Mouse (Mus musculus) ES-E14 (cell line): ENCODE measurements at regions not wholly inside any gene's neighbourhood (a gene's known extent, or its start where the extent isn't known, plus 50 kb on each side); places are given as distances from the start of the nearest gene placed in this dataset.

Experiments used
- DNase-seq: peaks from one replicate; pipeline ENCODE4 v3.0.0-alpha.2; 2013; ENCODE audit warnings: low read depth, low spot score
- H3K27ac ChIP-seq: 2 replicates; pipeline ENCODE4 v1.5.1; 2012; ENCODE audit warnings: low read depth, mild to moderate bottlenecking, low read length, moderate library complexity, mixed read lengths; ENCODE audit not compliant: poor library complexity, insufficient read depth, severe bottlenecking
- H3K36me3 ChIP-seq: 2 replicates; pipeline ENCODE4 v1.6.1; 2012; ENCODE audit warnings: mild to moderate bottlenecking, low read length, moderate library complexity, mixed read lengths; ENCODE audit not compliant: control insufficient read depth, poor library complexity, insufficient read depth, severe bottlenecking
- H3K4me1 ChIP-seq, 2 experiments: fragments of 150-350 bp in 1 of 2; sonication (generic) in 1 of 2; 2 replicates each; pipeline ENCODE4 v1.6.1; 2012; ENCODE audit warnings: low read length in 2 of 2, mild to moderate bottlenecking in 1 of 2, mixed read lengths in 1 of 2; ENCODE audit not compliant: control insufficient read depth in 2 of 2, insufficient read depth in 2 of 2, poor library complexity in 1 of 2
- H3K4me3 ChIP-seq, 2 experiments: fragments of 150-350 bp in 1 of 2; sonication (generic) in 1 of 2; 2 replicates each; pipeline ENCODE4 v1.5.1; 2012; ENCODE audit warnings: low read length in 2 of 2, low read depth in 1 of 2, mild to moderate bottlenecking in 1 of 2, mixed read lengths in 1 of 2; ENCODE audit not compliant: insufficient read depth in 1 of 2, poor library complexity in 1 of 2, severe bottlenecking in 1 of 2
- H3K9ac ChIP-seq: 2 replicates; pipeline ENCODE4 v1.6.1; 2012; ENCODE audit warnings: low read depth, mild to moderate bottlenecking, low read length, mixed read lengths; ENCODE audit not compliant: poor library complexity, insufficient read depth, severe bottlenecking
- H3K9me3 ChIP-seq: fragments of 150-350 bp; sonication (generic); 2 replicates; pipeline ENCODE4 v1.6.1; 2012; ENCODE audit warnings: low read depth, mild to moderate bottlenecking, low read length; ENCODE audit not compliant: control insufficient read depth, insufficient read depth
- CHD2 ChIP-seq: IDR thresholded peaks from 2 replicates; pipeline ENCODE4 v1.6.1; 2014; ENCODE audit warnings: mild to moderate bottlenecking, low read depth, low read length, inconsistent platforms
- HCFC1 ChIP-seq: IDR thresholded peaks from 2 replicates; pipeline ENCODE4 v1.6.1; 2012; ENCODE audit warnings: low read length, inconsistent platforms, borderline replicate concordance; ENCODE audit not compliant: insufficient read depth
- MAFK ChIP-seq: IDR thresholded peaks from 2 replicates; pipeline ENCODE4 v1.6.1; 2014; ENCODE audit warnings: mild to moderate bottlenecking, low read depth, low read length, inconsistent platforms; ENCODE audit not compliant: insufficient read depth
- ZC3H11A ChIP-seq: IDR thresholded peaks from 2 replicates; pipeline ENCODE4 v1.6.1; 2012; ENCODE audit warnings: low read depth, mild to moderate bottlenecking, inconsistent platforms, low read length, borderline replicate concordance
- ZNF384 ChIP-seq: IDR thresholded peaks from 2 replicates; pipeline ENCODE4 v1.6.1; 2012; ENCODE audit warnings: low read depth, low read length, inconsistent platforms
- in situ Hi-C, 2 experiments: fragments of 600-800 bp; cut with MboI; formaldehyde crosslinking; loops; one replicate each; pipeline ENCODE4 v1.15.1; 2025; ENCODE audit warnings: low sequenced_read_pairs in 2 of 2, inconsistent platforms in 1 of 2; ENCODE audit not compliant: unreplicated experiment in 2 of 2

DNA sequence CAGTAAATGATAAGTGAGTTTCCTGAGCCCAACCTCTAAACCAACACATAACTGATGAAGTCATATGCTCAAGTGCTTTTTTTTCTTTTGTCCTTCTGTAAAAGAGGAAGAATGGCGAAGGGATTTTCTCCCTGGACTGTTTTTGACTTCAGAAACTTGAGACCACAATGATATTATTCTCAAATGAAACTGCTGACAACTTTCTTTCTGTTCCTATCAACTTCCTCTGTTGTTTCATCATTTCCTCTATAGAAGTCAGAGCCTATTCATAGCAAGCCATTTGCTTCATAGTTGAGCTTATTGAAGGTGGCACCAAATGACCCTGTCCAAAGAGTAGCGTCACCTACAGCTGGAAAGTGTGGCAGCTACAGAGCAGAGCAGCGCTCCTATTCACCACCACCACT lies 140.2 kb downstream of the Nfkbiz start:
- no peak for DNase-seq
- in situ Hi-C loops: no loop called here
- H3K27ac ChIP-seq: no peak overlapping the region
- H3K36me3 ChIP-seq: no peaks in the 10 kb centered on the region
- H3K9ac ChIP-seq: no peak overlapping the region
- H3K4me1 ChIP-seq: no peaks in the 10 kb centered on the region
- no peak overlapping the region for H3K4me3 ChIP-seq
- H3K9me3 ChIP-seq: no peaks in the 10 kb centered on the region
- TF ChIP-seq ZNF384 (no peak), CHD2 (no peak), MAFK (no peak), ZC3H11A (no peak), HCFC1 (no peak)

GRCm38 (mm10) chr16:55691069-55691468 lies 147.6 kb downstream of the Nfkbiz start:
- no peak overlapping the region for H3K9ac ChIP-seq
- in situ Hi-C loops: no loop called here

GRCm38 (mm10) chr16:55663946-55664345 lies 174.8 kb downstream of the Nfkbiz start:
- no peaks in the 10 kb centered on the region for H3K9me3 ChIP-seq

More at GRCm38 (mm10) chr16:55691069-55691468, 147.6 kb downstream of the Nfkbiz start:
- no peaks in the 10 kb centered on the region for H3K4me1 ChIP-seq
- no peak overlapping the region for H3K4me3 ChIP-seq
- TF ChIP-seq HCFC1 (no peak), MAFK (no peak), ZNF384 (no peak), ZC3H11A (no peak), CHD2 (no peak)
- DNase-seq: no peak
- 0 out of 2 replicates have a peak, but pooled peaks cover 2% of the 10 kb centered on the region for H3K9me3 ChIP-seq
- no peaks in the 10 kb centered on the region for H3K36me3 ChIP-seq
- H3K27ac ChIP-seq: no peak overlapping the region

DNA sequence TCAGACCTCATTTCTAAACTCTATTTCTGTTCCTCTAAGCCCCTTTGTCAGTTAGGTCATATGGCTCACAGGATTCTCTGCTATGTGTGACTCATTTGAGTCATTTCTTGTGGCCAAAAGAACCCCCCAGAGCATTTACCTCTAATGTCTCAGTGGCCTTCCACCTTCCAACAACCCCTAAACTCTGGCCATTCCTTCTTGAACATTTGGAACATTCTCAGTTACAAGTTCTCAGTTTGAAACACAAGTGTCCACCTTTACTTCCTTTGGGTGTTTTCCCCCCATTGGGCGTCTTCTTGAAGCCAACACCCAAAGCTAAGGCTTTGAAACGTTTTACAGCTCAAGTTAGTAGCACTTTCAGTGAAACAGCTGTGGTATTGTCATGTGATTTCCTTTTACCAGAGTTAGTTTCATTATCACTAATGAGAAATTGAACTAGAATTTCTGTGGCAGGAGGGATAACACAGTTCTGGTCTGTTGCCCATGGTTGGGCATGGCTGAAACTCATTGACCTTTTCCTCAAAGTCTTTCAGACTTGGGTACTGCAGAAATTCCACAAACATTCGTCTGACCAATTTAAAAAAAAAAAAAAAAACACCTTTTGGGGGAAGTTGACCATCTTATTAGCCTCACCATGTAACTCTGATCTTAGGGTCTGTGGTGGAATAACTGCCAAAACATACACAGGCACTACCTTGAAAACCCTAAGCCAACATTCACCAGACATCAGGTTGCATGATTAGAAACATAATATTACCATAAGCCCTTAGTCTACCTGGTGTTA lies 201.8 kb downstream of the Nfkbiz start:
- H3K9ac ChIP-seq: no peak overlapping the region
- in situ Hi-C loops: no loop called here
- no peak for DNase-seq
- no peak overlapping the region for H3K4me3 ChIP-seq
- TF ChIP-seq MAFK: no peak
- TF ChIP-seq HCFC1: no peak
- TF ChIP-seq ZNF384: no peak
- no peak for TF ChIP-seq CHD2
- no peak for TF ChIP-seq ZC3H11A
- no peaks in the 10 kb centered on the region for H3K36me3 ChIP-seq
- no peaks in the 10 kb centered on the region for H3K9me3 ChIP-seq
- H3K4me1 ChIP-seq: no peaks in the 10 kb centered on the region
- no peak overlapping the region for H3K27ac ChIP-seq

More at GRCm38 (mm10) chr16:55663946-55664345, 174.8 kb downstream of the Nfkbiz start:
- Histone ChIP-seq H3K9ac (no peak overlapping the region), H3K4me3 (no peak overlapping the region), H3K36me3 (no peaks in the 10 kb centered on the region), H3K4me1 (no peaks in the 10 kb centered on the region), H3K27ac (no peak overlapping the region)
- TF ChIP-seq CHD2: no peak
- no peak for TF ChIP-seq ZC3H11A
- no peak for TF ChIP-seq ZNF384
- TF ChIP-seq HCFC1: no peak
- TF ChIP-seq MAFK: no peak
- DNase-seq: no peak
- in situ Hi-C loops: no loop called here
